Mouse (Mus musculus): ENCODE measurements at regions not wholly inside any gene's neighbourhood (a gene's known extent, or its start where the extent isn't known, plus 50 kb on each side); places are given as distances from the start of the nearest gene placed in this dataset.

DNA sequence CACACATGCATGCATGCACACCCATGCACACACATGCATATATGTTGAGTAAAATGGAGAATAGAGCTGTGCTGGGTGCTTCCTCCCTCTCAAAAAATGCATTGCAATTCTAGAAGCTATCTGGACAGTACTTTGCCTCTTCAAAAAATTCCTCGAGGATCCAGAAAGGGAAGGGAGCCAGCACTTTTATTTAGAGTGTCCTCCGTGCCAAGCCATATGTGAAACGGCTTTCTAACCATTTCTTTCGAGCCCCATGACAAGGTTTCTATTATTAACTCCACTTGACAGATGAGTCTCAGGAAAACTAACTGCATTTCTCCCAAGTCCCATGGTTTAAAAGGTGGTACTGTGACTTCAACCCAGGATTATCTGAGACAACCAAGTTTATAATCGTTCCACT lies 140.7 kb upstream of the Usp24 start:
- no peak for TF ChIP-seq CHD2 (IDR thresholded peaks at IDR 0.05; ENCODE audit: low read depth, low read length)
- TF ChIP-seq HCFC1 (IDR thresholded peaks at IDR 0.05; ENCODE audit: borderline replicate concordance, insufficient read depth, low read length) = no peak
- TF ChIP-seq ZNF384 (IDR thresholded peaks at IDR 0.05; ENCODE audit: low read depth, low read length) = no peak
- no peak for TF ChIP-seq ZC3H11A (IDR thresholded peaks at IDR 0.05; ENCODE audit: borderline replicate concordance, low read depth, low read length)
- TF ChIP-seq MAFK (IDR thresholded peaks at IDR 0.05; ENCODE audit: insufficient read depth, low read depth, low read length) = no peak
- Histone ChIP-seq H3K9me3 (ENCODE audit: control insufficient read depth, insufficient read depth, low read depth, low read length) (no peaks in the 10 kb centered on the region), H3K4me1 (ENCODE audit: control insufficient read depth in 2 of 2, insufficient read depth in 2 of 2, low read length in 2 of 2, poor library complexity in 1 of 2) (no peaks in the 10 kb centered on the region), H3K4me3 (ENCODE audit: insufficient read depth in 1 of 2, low read depth in 1 of 2, low read length in 2 of 2, poor library complexity in 1 of 2, severe bottlenecking in 1 of 2) (no peak overlapping the region), H3K9ac (ENCODE audit: insufficient read depth, low read depth, low read length, poor library complexity, severe bottlenecking) (no peak overlapping the region), H3K27ac (ENCODE audit: insufficient read depth, low read depth, low read length, poor library complexity, severe bottlenecking) (no peak overlapping the region), H3K36me3 (ENCODE audit: control insufficient read depth, insufficient read depth, low read length, poor library complexity, severe bottlenecking) (no peaks in the 10 kb centered on the region)
- in situ Hi-C loops (cut with MboI; ENCODE audit: low sequenced_read_pairs in 2 of 2, unreplicated experiment in 2 of 2) = no loop called here
- DNase-seq (ENCODE audit: low read depth, low spot score) = no peak

DNA sequence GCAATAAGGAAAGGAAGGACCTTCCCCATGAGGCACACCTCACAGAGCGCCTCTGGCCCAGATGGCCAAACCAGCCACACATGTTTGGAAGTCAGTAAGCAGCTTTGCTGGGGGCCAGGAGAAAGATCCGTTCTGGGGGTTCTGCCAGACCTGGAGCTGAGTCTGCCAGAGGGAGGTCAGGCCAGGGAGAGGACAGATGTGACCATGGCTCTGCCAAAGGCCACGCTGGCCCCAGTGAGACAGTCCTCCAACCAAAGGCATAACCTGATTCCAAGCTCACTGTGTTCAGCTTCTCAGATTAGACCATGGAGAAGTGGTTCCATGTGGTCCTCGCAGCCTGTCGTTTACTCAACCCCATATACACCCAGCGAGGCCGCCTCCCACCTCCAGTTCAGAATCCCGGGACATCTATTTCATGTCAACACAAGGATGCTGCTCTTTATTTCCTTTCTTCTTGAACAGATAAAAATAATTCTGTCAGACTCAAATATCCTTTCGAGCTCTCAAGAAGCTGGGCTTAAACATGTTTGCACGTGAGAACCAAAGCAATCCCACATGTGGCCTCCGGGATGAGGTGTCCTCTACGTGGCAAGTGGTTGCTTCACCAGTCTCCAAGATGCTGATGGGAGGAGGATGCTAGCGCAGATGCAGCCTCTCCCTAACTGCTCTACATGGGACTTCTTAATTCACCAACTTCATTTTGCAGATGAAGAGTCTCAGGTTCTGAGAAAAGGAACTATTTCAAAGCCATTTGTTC lies 130.1 kb upstream of the Usp24 start:
- Histone ChIP-seq H3K9me3 (ENCODE audit: control insufficient read depth, insufficient read depth, low read depth, low read length) (no peaks in the 10 kb centered on the region), H3K36me3 (ENCODE audit: control insufficient read depth, insufficient read depth, low read length, poor library complexity, severe bottlenecking) (no peaks in the 10 kb centered on the region), H3K4me1 (ENCODE audit: control insufficient read depth in 2 of 2, insufficient read depth in 2 of 2, low read length in 2 of 2, poor library complexity in 1 of 2) (no peaks in the 10 kb centered on the region), H3K4me3 (ENCODE audit: insufficient read depth in 1 of 2, low read depth in 1 of 2, low read length in 2 of 2, poor library complexity in 1 of 2, severe bottlenecking in 1 of 2) (no peak overlapping the region), H3K9ac (ENCODE audit: insufficient read depth, low read depth, low read length, poor library complexity, severe bottlenecking) (no peak overlapping the region), H3K27ac (ENCODE audit: insufficient read depth, low read depth, low read length, poor library complexity, severe bottlenecking) (no peak overlapping the region)
- no peak for DNase-seq (ENCODE audit: low read depth, low spot score)
- in situ Hi-C loops (cut with MboI; ENCODE audit: low sequenced_read_pairs in 2 of 2, unreplicated experiment in 2 of 2) = no loop called here
- TF ChIP-seq ZNF384 (IDR thresholded peaks at IDR 0.05; ENCODE audit: low read depth, low read length) = no peak
- TF ChIP-seq MAFK (IDR thresholded peaks at IDR 0.05; ENCODE audit: insufficient read depth, low read depth, low read length) = no peak
- TF ChIP-seq CHD2 (IDR thresholded peaks at IDR 0.05; ENCODE audit: low read depth, low read length) = no peak
- no peak for TF ChIP-seq HCFC1 (IDR thresholded peaks at IDR 0.05; ENCODE audit: borderline replicate concordance, insufficient read depth, low read length)
- TF ChIP-seq ZC3H11A (IDR thresholded peaks at IDR 0.05; ENCODE audit: borderline replicate concordance, low read depth, low read length) = no peak

- TF ChIP-seq HCFC1 (IDR thresholded peaks at IDR 0.05; ENCODE audit: borderline replicate concordance, insufficient read depth, low read length) (no peak), MAFK (IDR thresholded peaks at IDR 0.05; ENCODE audit: insufficient read depth, low read depth, low read length) (no peak), CHD2 (IDR thresholded peaks at IDR 0.05; ENCODE audit: low read depth, low read length) (no peak), ZNF384 (IDR thresholded peaks at IDR 0.05; ENCODE audit: low read depth, low read length) (no peak), ZC3H11A (IDR thresholded peaks at IDR 0.05; ENCODE audit: borderline replicate concordance, low read depth, low read length) (no peak)
- Histone ChIP-seq H3K4me3 (ENCODE audit: insufficient read depth in 1 of 2, low read depth in 1 of 2, low read length in 2 of 2, poor library complexity in 1 of 2, severe bottlenecking in 1 of 2) (no peak overlapping the region), H3K9ac (ENCODE audit: insufficient read depth, low read depth, low read length, poor library complexity, severe bottlenecking) (no peak overlapping the region), H3K4me1 (ENCODE audit: control insufficient read depth in 2 of 2, insufficient read depth in 2 of 2, low read length in 2 of 2, poor library complexity in 1 of 2) (no peaks in the 10 kb centered on the region), H3K9me3 (ENCODE audit: control insufficient read depth, insufficient read depth, low read depth, low read length) (no peaks in the 10 kb centered on the region), H3K36me3 (ENCODE audit: control insufficient read depth, insufficient read depth, low read length, poor library complexity, severe bottlenecking) (no peaks in the 10 kb centered on the region), H3K27ac (ENCODE audit: insufficient read depth, low read depth, low read length, poor library complexity, severe bottlenecking) (no peak overlapping the region)
- in situ Hi-C loops (cut with MboI; ENCODE audit: low sequenced_read_pairs in 2 of 2, unreplicated experiment in 2 of 2) = no loop called here
- no peak for DNase-seq (ENCODE audit: low read depth, low spot score)
These were observed 129.3 kb upstream of the Usp24 start for GRCm38 (mm10) chr4:106186684-106187083.

- H3K9me3 ChIP-seq (ENCODE audit: control insufficient read depth, insufficient read depth, low read depth, low read length) = no peaks in the 10 kb centered on the region
- in situ Hi-C loops (cut with MboI; ENCODE audit: low sequenced_read_pairs in 2 of 2, unreplicated experiment in 2 of 2) = no loop called here
These were observed 125.8 kb upstream of the Usp24 start for GRCm38 (mm10) chr4:106190248-106190647.

More at GRCm38 (mm10) chr4:106190248-106190647, 125.8 kb upstream of the Usp24 start:
- TF ChIP-seq ZC3H11A (IDR thresholded peaks at IDR 0.05; ENCODE audit: borderline replicate concordance, low read depth, low read length) (no peak), HCFC1 (IDR thresholded peaks at IDR 0.05; ENCODE audit: borderline replicate concordance, insufficient read depth, low read length) (no peak), MAFK (IDR thresholded peaks at IDR 0.05; ENCODE audit: insufficient read depth, low read depth, low read length) (no peak), CHD2 (IDR thresholded peaks at IDR 0.05; ENCODE audit: low read depth, low read length) (no peak)
- DNase-seq (ENCODE audit: low read depth, low spot score) = no peak
- H3K36me3 ChIP-seq (ENCODE audit: control insufficient read depth, insufficient read depth, low read length, poor library complexity, severe bottlenecking) = no peaks in the 10 kb centered on the region
- no peaks in the 10 kb centered on the region for H3K4me1 ChIP-seq (ENCODE audit: control insufficient read depth in 2 of 2, insufficient read depth in 2 of 2, low read length in 2 of 2, poor library complexity in 1 of 2)
- H3K9ac ChIP-seq (ENCODE audit: insufficient read depth, low read depth, low read length, poor library complexity, severe bottlenecking) = no peak overlapping the region
- no peak overlapping the region for H3K27ac ChIP-seq (ENCODE audit: insufficient read depth, low read depth, low read length, poor library complexity, severe bottlenecking)
- no peak overlapping the region for H3K4me3 ChIP-seq (ENCODE audit: insufficient read depth in 1 of 2, low read depth in 1 of 2, low read length in 2 of 2, poor library complexity in 1 of 2, severe bottlenecking in 1 of 2)
